1 mouse cellular context compared by ENCODE assay signal in the genomic region with DNA sequence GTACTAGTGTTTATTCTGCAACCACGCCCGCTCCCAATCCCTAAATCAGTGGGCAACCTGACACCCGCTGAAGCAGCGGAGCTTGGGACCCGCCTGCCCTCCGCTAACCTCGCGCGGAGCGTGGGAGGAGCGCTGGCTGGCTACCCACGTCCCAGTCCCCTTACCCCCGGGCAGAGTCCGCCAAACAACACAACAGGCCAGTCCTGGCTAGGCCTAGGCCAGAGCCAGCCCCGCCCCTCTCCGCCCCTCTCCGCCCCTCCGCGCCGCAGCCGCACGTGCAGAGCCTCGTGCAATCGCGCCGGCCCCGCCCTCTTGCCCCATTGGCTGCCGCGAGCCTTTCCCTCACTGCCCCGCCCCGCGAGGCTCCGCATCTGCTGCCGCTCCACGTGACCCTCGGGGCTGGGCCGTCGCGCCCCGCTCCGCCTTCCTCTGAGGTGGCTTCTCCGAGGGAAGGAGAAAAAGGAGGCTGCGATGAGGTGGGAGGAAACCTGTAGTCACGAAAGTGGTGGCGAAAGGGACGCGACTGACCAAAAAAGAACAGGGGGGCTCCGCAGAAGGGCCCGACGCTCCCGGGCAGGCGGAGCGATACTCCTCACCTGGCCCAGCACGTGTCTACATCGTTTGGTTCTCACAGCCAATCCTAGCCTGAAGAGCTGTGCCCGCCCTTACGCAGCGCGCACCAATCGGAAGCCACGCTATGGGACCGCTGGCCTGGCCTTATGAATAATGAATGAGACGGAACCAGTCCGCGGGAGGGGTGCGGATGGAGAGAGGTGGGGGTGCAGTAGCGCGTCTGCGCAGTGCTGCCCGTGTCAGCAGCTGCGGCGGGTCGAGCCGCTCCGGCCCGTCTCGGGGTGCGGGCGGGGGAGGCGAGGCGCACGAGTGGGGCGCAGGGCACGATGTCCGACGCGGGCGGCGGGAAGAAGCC.
TF ChIP-seq lines count a peak whose summit lies in the region.

No protein-coding gene starts in this region.

TF ChIP-seq in MEL, 35 proteins besides CTCF, POLR2A, EP300 and RAD21 (continued from another document):
- TF ChIP-seq USF2 (IDR thresholded peaks at IDR 0.05; ENCODE audit: borderline replicate concordance in 1 of 2, insufficient read depth in 1 of 2, low read depth in 1 of 2, low read length in 2 of 2) (peak; percentile 46 to 87), NRF1 (IDR thresholded peaks at IDR 0.05; ENCODE audit: insufficient read depth, low read depth, low read length, poor library complexity, severe bottlenecking) (peak; percentile 81), POLR2AphosphoS2 (IDR thresholded peaks at IDR 0.05; ENCODE audit: low read length) (0 out of 2 replicates have a peak, but pooled peaks have one; percentile 37), MAX (IDR thresholded peaks at IDR 0.05; ENCODE audit: low read length) (peak; percentile 96), ZNF384 (IDR thresholded peaks at IDR 0.05; ENCODE audit: low read depth, low read length) (0 out of 2 replicates have a peak, but pooled peaks have one; percentile 28), ETS1 (IDR thresholded peaks at IDR 0.05; ENCODE audit: low read depth, low read length) (peak; percentile 37; the same call in 1 of the 2 replicates), USF1 (IDR thresholded peaks at IDR 0.05; ENCODE audit: low read depth, low read length) (peak; percentile 98), POLR2AphosphoS5 (IDR thresholded peaks at IDR 0.05; ENCODE audit: borderline replicate concordance, low read depth, low read length) (no peak), MYC (IDR thresholded peaks at IDR 0.05; ENCODE audit: low read depth, low read length) (peak; percentile 89), TCF12 (IDR thresholded peaks at IDR 0.05; ENCODE audit: low read depth, low read length) (peak; percentile 28; the same call in 1 of the 2 replicates), TBP (IDR thresholded peaks at IDR 0.05; ENCODE audit: low read depth, low read length) (no peak)
